Mouse (Mus musculus) liver, postnatal 0 days (tissue): ENCODE results near the gene Tpst1.
A peak's percentile ranks its signal among the peaks of the same experiment; 100 is the strongest.

Source experiments
- CTCF ChIP-seq: sonication (generic); IDR thresholded peaks from 2 replicates; pipeline ENCODE4 v1.5.1; 2016; ENCODE audit warnings: antibody characterized with exemption, low read depth
- EP300 ChIP-seq: IDR thresholded peaks from 2 replicates; pipeline ENCODE4 v1.6.1; 2016; ENCODE audit warnings: antibody characterized with exemption, low read depth, mild to moderate bottlenecking

GRCm38 (mm10) chr5:130165213-130165612 is 92.1 kb downstream of the Tpst1 start:
- TF ChIP-seq CTCF (no peak), EP300 (0 out of 2 replicates have a peak, but pooled peaks have one; percentile 26)
